Mouse (Mus musculus) erythroblast, embryonic 14.5 days (primary cell): ENCODE measurements at regions not wholly inside any gene's neighbourhood (a gene's known extent, or its start where the extent isn't known, plus 50 kb on each side); places are given as distances from the start of the nearest gene placed in this dataset.

Experiments used
- H3K27me3 ChIP-seq: 2 replicates; pipeline ENCODE4 v1.6.1; 2012; ENCODE audit warnings: inconsistent platforms; ENCODE audit not compliant: control insufficient read depth
- H3K36me3 ChIP-seq: 2 replicates; pipeline ENCODE4 v1.6.1; 2012; ENCODE audit warnings: mild to moderate bottlenecking, inconsistent platforms; ENCODE audit not compliant: control insufficient read depth
- H3K4me1 ChIP-seq: 2 replicates; pipeline ENCODE4 v1.6.1; 2012; ENCODE audit warnings: inconsistent platforms; ENCODE audit not compliant: control insufficient read depth
- H3K4me3 ChIP-seq: replicated peaks from 2 replicates; pipeline ENCODE3; 2012; ENCODE audit warnings: moderate library complexity, mild to moderate bottlenecking, inconsistent platforms
- H3K9me3 ChIP-seq: 2 replicates; pipeline ENCODE4 v1.6.1; 2012; ENCODE audit warnings: low read length, inconsistent platforms, mixed read lengths; ENCODE audit not compliant: control insufficient read depth
- GATA1 ChIP-seq: IDR thresholded peaks from 2 replicates; pipeline ENCODE4 v1.6.1; 2012; ENCODE audit warnings: low read length, inconsistent platforms, mixed read lengths
- TAL1 ChIP-seq: IDR thresholded peaks from 3 replicates; pipeline ENCODE4 v1.6.1; 2012; ENCODE audit warnings: low read length, inconsistent platforms, mixed read lengths

- no peaks in the 10 kb centered on the region for H3K4me1 ChIP-seq
- H3K4me3 ChIP-seq, result no peak overlapping the region
- H3K9me3 ChIP-seq, result no peaks in the 10 kb centered on the region
- no peaks in the 10 kb centered on the region for H3K27me3 ChIP-seq
- TF ChIP-seq TAL1 (no peak), GATA1 (no peak)
- no peaks in the 10 kb centered on the region for H3K36me3 ChIP-seq
These were observed 191.1 kb downstream of the Shq1 start for GRCm38 (mm10) chr6:100479881-100480280.

GRCm38 (mm10) chr6:100479455-100479854 lies 191.5 kb downstream of the Shq1 start:
- Histone ChIP-seq H3K36me3 (no peaks in the 10 kb centered on the region), H3K27me3 (no peaks in the 10 kb centered on the region), H3K9me3 (no peaks in the 10 kb centered on the region), H3K4me1 (no peaks in the 10 kb centered on the region), H3K4me3 (no peak overlapping the region)
- no peak for TF ChIP-seq GATA1
- TF ChIP-seq TAL1, result no peak

- Histone ChIP-seq H3K9me3 (peaks cover 15% of the 10 kb centered on the region), H3K4me1 (no peaks in the 10 kb centered on the region), H3K4me3 (no peak overlapping the region), H3K27me3 (no peaks in the 10 kb centered on the region), H3K36me3 (no peaks in the 10 kb centered on the region)
- TF ChIP-seq TAL1 (no peak), GATA1 (no peak)
These were observed 189.5 kb upstream of the Rybp start for GRCm38 (mm10) chr6:100476550-100477366.

GRCm38 (mm10) chr6:100475341-100475955 lies 188.2 kb upstream of the Rybp start:
- peaks cover 22% of the 10 kb centered on the region for H3K9me3 ChIP-seq
- no peaks in the 10 kb centered on the region for H3K4me1 ChIP-seq
- TF ChIP-seq TAL1 (no peak), GATA1 (no peak)
- H3K27me3 ChIP-seq, result no peaks in the 10 kb centered on the region
- no peak overlapping the region for H3K4me3 ChIP-seq
- H3K36me3 ChIP-seq, result no peaks in the 10 kb centered on the region

GRCm38 (mm10) chr6:100474326-100474725 lies 187.0 kb upstream of the Rybp start:
- no peaks in the 10 kb centered on the region for H3K4me1 ChIP-seq
- H3K9me3 ChIP-seq, result peaks cover 22% of the 10 kb centered on the region
- no peak overlapping the region for H3K4me3 ChIP-seq
- TF ChIP-seq GATA1 (no peak), TAL1 (no peak)
- H3K36me3 ChIP-seq, result no peaks in the 10 kb centered on the region
- no peaks in the 10 kb centered on the region for H3K27me3 ChIP-seq

- no peaks in the 10 kb centered on the region for H3K36me3 ChIP-seq
- TF ChIP-seq GATA1, result no peak
- TF ChIP-seq TAL1, result no peak
- H3K9me3 ChIP-seq, result peaks cover 36% of the 10 kb centered on the region
- no peaks in the 10 kb centered on the region for H3K4me1 ChIP-seq
- no peaks in the 10 kb centered on the region for H3K27me3 ChIP-seq
- H3K4me3 ChIP-seq, result no peak overlapping the region
These were observed 182.8 kb upstream of the Rybp start for GRCm38 (mm10) chr6:100470071-100470470.

GRCm38 (mm10) chr6:100462757-100463156 lies 175.5 kb upstream of the Rybp start:
- Histone ChIP-seq H3K27me3 (no peaks in the 10 kb centered on the region; the same call in 1 of the 2 replicates), H3K4me1 (no peaks in the 10 kb centered on the region), H3K36me3 (no peaks in the 10 kb centered on the region), H3K4me3 (no peak overlapping the region), H3K9me3 (peaks cover 80% of the 10 kb centered on the region)
- no peak for TF ChIP-seq TAL1
- no peak for TF ChIP-seq GATA1

GRCm38 (mm10) chr6:100453401-100453800 lies 166.1 kb upstream of the Rybp start:
- no peaks in the 10 kb centered on the region; the same call in 1 of the 2 replicates for H3K27me3 ChIP-seq
- no peaks in the 10 kb centered on the region for H3K36me3 ChIP-seq
- H3K4me1 ChIP-seq, result no peaks in the 10 kb centered on the region
- H3K4me3 ChIP-seq, result no peak overlapping the region
- TF ChIP-seq GATA1, result no peak
- no peak for TF ChIP-seq TAL1
- H3K9me3 ChIP-seq, result peaks cover 18% of the 10 kb centered on the region
